Mouse (Mus musculus) lung, postnatal 10 days (tissue): Measurements from ENCODE around the gene Rcn2.

ENCODE experiments used
- DNase-seq: peaks from one replicate; pipeline ENCODE4 v3.0.0; 2021

The Rcn2 gene

GRCm38 (mm10) chr9:56097584-56098298 lies 56.1 kb downstream of the Rcn2 start:
- DNase-seq: no peak

GRCm38 (mm10) chr9:56100041-56100522 lies 58.4 kb downstream of the Rcn2 start:
- no peak for DNase-seq

GRCm38 (mm10) chr9:56101022-56101421 lies 59.4 kb downstream of the Rcn2 start:
- no peak for DNase-seq

- no peak for DNase-seq
Observed at GRCm38 (mm10) chr9:56104921-56105320, 63.3 kb downstream of the Rcn2 start.

GRCm38 (mm10) chr9:56106274-56107072 lies 64.8 kb downstream of the Rcn2 start:
- DNase-seq: no peak

GRCm38 (mm10) chr9:56107527-56107926 lies 65.9 kb downstream of the Rcn2 start:
- DNase-seq: no peak

GRCm38 (mm10) chr9:56108174-56108573 lies 66.5 kb downstream of the Rcn2 start:
- no peak for DNase-seq
